ENCODE assay signal across 23 mouse cellular contexts in the genomic region with DNA sequence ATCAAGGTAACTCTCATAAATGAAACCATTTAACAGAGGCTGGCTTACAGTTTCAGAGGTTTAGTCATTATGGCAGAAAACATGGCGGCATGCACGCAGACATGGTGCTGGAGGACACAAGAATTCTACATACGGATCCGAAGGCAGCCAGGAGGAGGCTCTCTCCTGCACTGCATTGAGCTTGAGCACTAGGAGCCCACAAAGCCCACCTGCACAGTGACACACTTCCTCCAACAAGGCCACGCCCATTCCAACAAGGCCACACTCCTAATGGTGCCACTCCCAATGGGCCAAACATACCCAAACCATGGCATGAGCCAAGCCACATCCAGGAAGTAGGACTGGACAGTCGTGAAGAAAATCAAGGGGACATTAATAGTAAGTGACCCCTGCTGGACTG. TPM values are rescaled to one million over a fixed set of nuclear protein-coding genes. Genes with fewer than 3 reads are reported as not detected.
DNase-seq lines count a peak whose midpoint lies in the region; ATAC-seq and TF ChIP-seq lines count a peak whose summit lies in the region.
"Had no signal": no experiment of that assay in that cellular context is flagged by ENCODE, and none has a peak within 500 bp of the region (broad histone marks: within the 10 kb centered on the region; RNA-seq: fewer than 3 reads in every experiment).

No protein-coding gene starts in this region.

- peak overlapping the region; percentile 87 for H3K27ac ChIP-seq in kidney, embryonic 15.5 days
- no peak overlapping the region; the same call in 1 of the 2 replicates for H3K27ac ChIP-seq in kidney, embryonic 16.5 days (ENCODE audit: low read length)
- peak overlapping the region; percentile 91; the same call in 1 of the 2 replicates for H3K27ac ChIP-seq in lung, embryonic 16.5 days (ENCODE audit: low read length)
- 0 out of 2 replicates have a peak overlapping the region, but pooled peaks have one; percentile 78 for H3K27ac ChIP-seq in limb, embryonic 10.5 days
- H3K27ac ChIP-seq in forebrain, embryonic 10.5 days: no peak overlapping the region
- H3K27ac ChIP-seq: forebrain, embryonic 15.5 days; heart, embryonic 10.5 days; hindbrain, embryonic 12.5 days had no signal

- no peaks in the 10 kb centered on the region for H3K27me3 ChIP-seq in kidney, embryonic 15.5 days
- no peaks in the 10 kb centered on the region for H3K27me3 ChIP-seq in kidney, embryonic 16.5 days (ENCODE audit: insufficient read depth, low read length)
- H3K27me3 ChIP-seq in lung, embryonic 16.5 days (ENCODE audit: control insufficient read depth, insufficient read depth, low read depth, low read length): no peaks in the 10 kb centered on the region
- H3K27me3 ChIP-seq in limb, embryonic 10.5 days (ENCODE audit: low read depth, poor library complexity, severe bottlenecking): no peaks in the 10 kb centered on the region
- H3K27me3 ChIP-seq in forebrain, embryonic 10.5 days (ENCODE audit: poor library complexity, severe bottlenecking): no peaks in the 10 kb centered on the region
- H3K27me3 ChIP-seq: embryonic facial prominence, embryonic 15.5 days; forebrain, embryonic 15.5 days; hindbrain, embryonic 12.5 days; Patski had no signal

- ATAC-seq in kidney, embryonic 15.5 days (replicated peaks; ENCODE audit: low FRiP score): no peak
- no peak for ATAC-seq in kidney, embryonic 16.5 days (ENCODE audit: low FRiP score, low TSS enrichment)
- ATAC-seq in lung, embryonic 16.5 days (ENCODE audit: low read depth): no peak
- ATAC-seq in monocyte, adult 5-6 weeks (replicated peaks; ENCODE audit: insufficient number of reproducible peaks, low FRiP score, low TSS enrichment, poor library complexity, severe bottlenecking): no peak
- ATAC-seq: CD4-positive, CD25-positive, alpha-beta regulatory T cell, adult 4 months; forebrain, embryonic 15.5 days; Patski had no signal

- no peak overlapping the region for H3K9ac ChIP-seq in kidney, embryonic 15.5 days
- no peak overlapping the region for H3K9ac ChIP-seq in kidney, embryonic 16.5 days (replicated peaks; ENCODE audit: low read length)
- no peak overlapping the region for H3K9ac ChIP-seq in lung, embryonic 16.5 days (ENCODE audit: low read length)
- H3K9ac ChIP-seq: embryonic facial prominence, embryonic 15.5 days; forebrain, embryonic 15.5 days; hindbrain, embryonic 12.5 days had no signal

- peaks cover 92% of the 10 kb centered on the region for H3K4me1 ChIP-seq in kidney, embryonic 15.5 days
- H3K4me1 ChIP-seq in kidney, embryonic 16.5 days (ENCODE audit: insufficient read depth, low read length): peaks cover 77% of the 10 kb centered on the region
- peaks cover 46% of the 10 kb centered on the region for H3K4me1 ChIP-seq in lung, embryonic 16.5 days (replicated peaks; ENCODE audit: control insufficient read depth, insufficient read depth, low read length)
- H3K4me1 ChIP-seq in lung, adult 2 months (ENCODE audit: control insufficient read depth, insufficient read depth, low read length): peaks cover 11% of the 10 kb centered on the region
- H3K4me1 ChIP-seq in limb, embryonic 10.5 days: peaks cover 69% of the 10 kb centered on the region
- H3K4me1 ChIP-seq in forebrain, embryonic 10.5 days: peaks cover 61% of the 10 kb centered on the region

- no peak for DNase-seq in lung, adult 2 months
- no peak for DNase-seq in limb, embryonic 10.5 days (ENCODE audit: low spot score)
- DNase-seq in forebrain, embryonic 10.5 days (ENCODE audit: extremely low spot score, low spot score): no peak
- DNase-seq: adrenal gland, adult 8-10 months; adrenal gland, postnatal 36 days; B cell, adult 2 months; cerebellum, adult 8-10 months; cerebellum, postnatal 14 days; embryo, embryonic 11 days; heart, adult 18-20 months; heart, postnatal 10 days; heart, postnatal 4 days had no signal

- H3K4me3 ChIP-seq in kidney, embryonic 15.5 days (replicated peaks): no peak overlapping the region
- H3K4me3 ChIP-seq in kidney, embryonic 16.5 days (ENCODE audit: low read length): no peak overlapping the region
- no peak overlapping the region for H3K4me3 ChIP-seq in lung, embryonic 16.5 days (ENCODE audit: low read length)
- H3K4me3 ChIP-seq in lung, adult 2 months (replicated peaks; ENCODE audit: extremely low read depth, low read depth, low read length): no peak overlapping the region
- H3K4me3 ChIP-seq in limb, embryonic 10.5 days: no peak overlapping the region
- H3K4me3 ChIP-seq in forebrain, embryonic 10.5 days: no peak overlapping the region
- H3K4me3 ChIP-seq: embryonic facial prominence, embryonic 15.5 days; erythroblast, embryonic 14.5 days; forebrain, embryonic 15.5 days; heart, embryonic 10.5 days; hindbrain, embryonic 12.5 days had no signal

- H3K9me3 ChIP-seq in kidney, embryonic 15.5 days (replicated peaks): no peaks in the 10 kb centered on the region
- H3K9me3 ChIP-seq in kidney, embryonic 16.5 days (ENCODE audit: low read length): no peaks in the 10 kb centered on the region
- H3K9me3 ChIP-seq in lung, embryonic 16.5 days (ENCODE audit: control insufficient read depth, low read length): no peaks in the 10 kb centered on the region
- H3K9me3 ChIP-seq in limb, embryonic 10.5 days (replicated peaks): no peaks in the 10 kb centered on the region
- no peaks in the 10 kb centered on the region for H3K9me3 ChIP-seq in forebrain, embryonic 10.5 days
- H3K9me3 ChIP-seq: embryonic facial prominence, embryonic 15.5 days; forebrain, embryonic 15.5 days; heart, embryonic 10.5 days; hindbrain, embryonic 12.5 days had no signal

- TF ChIP-seq POLR2A in lung, adult 2 months (IDR thresholded peaks at IDR 0.05; ENCODE audit: borderline replicate concordance, extremely low read depth, low read depth, low read length): no peak

- no peak for TF ChIP-seq CTCF in lung, adult 2 months (IDR thresholded peaks at IDR 0.05; ENCODE audit: insufficient read depth, low read length)

- no peak overlapping the region for H3K4me2 ChIP-seq in kidney, embryonic 15.5 days
- no peak overlapping the region for H3K4me2 ChIP-seq in kidney, embryonic 16.5 days (replicated peaks; ENCODE audit: low read depth, low read length)
- H3K4me2 ChIP-seq in lung, embryonic 16.5 days (ENCODE audit: low read depth, low read length): no peak overlapping the region
- H3K4me2 ChIP-seq: embryonic facial prominence, embryonic 15.5 days; forebrain, embryonic 15.5 days; hindbrain, embryonic 12.5 days had no signal

- 92% methylated on average over 6 of the region's 6 CpGs for WGBS in kidney, embryonic 15.5 days
- 87% methylated on average over 6 of the region's 6 CpGs for WGBS in kidney, embryonic 16.5 days
- 94% methylated on average over 6 of the region's 6 CpGs for WGBS in lung, embryonic 16.5 days
- 88% methylated on average over 6 of the region's 6 CpGs for WGBS in lung, adult 2 months
- 91% methylated on average over 6 of the region's 6 CpGs for WGBS in limb, embryonic 10.5 days
- WGBS in forebrain, embryonic 10.5 days: 89% methylated on average over 6 of the region's 6 CpGs

- peaks cover 5% of the 10 kb centered on the region; the same call in 1 of the 2 replicates for H3K36me3 ChIP-seq in kidney, embryonic 15.5 days
- no peaks in the 10 kb centered on the region for H3K36me3 ChIP-seq in kidney, embryonic 16.5 days (ENCODE audit: insufficient read depth, low read length)
- H3K36me3 ChIP-seq in lung, embryonic 16.5 days (ENCODE audit: control insufficient read depth, insufficient read depth, low read length): no peaks in the 10 kb centered on the region
- peaks cover 32% of the 10 kb centered on the region for H3K36me3 ChIP-seq in limb, embryonic 10.5 days
- peaks cover 13% of the 10 kb centered on the region for H3K36me3 ChIP-seq in forebrain, embryonic 10.5 days (replicated peaks)
- H3K36me3 ChIP-seq: embryonic facial prominence, embryonic 15.5 days; forebrain, embryonic 15.5 days had no signal

RNA-seq across cellular contexts. Expression of a gene that starts 18.0 kb away (rescaled TPM):
- 120 and 138 TPM in 2 replicates for polyA plus RNA-seq in kidney, embryonic 15.5 days (2015; fragmentation: Nextera tagmentation; extraction: Ambion mirVana)
- 153 and 157 TPM in 2 replicates for polyA plus RNA-seq in kidney, embryonic 16.5 days (2015; fragmentation: Nextera tagmentation; extraction: Ambion mirVana)
- 141 and 143 TPM in 2 replicates for polyA plus RNA-seq in lung, embryonic 16.5 days (2015; fragmentation: Nextera tagmentation; extraction: Ambion mirVana)
- polyA plus RNA-seq in lung, adult 2 months (2012; rRNA removed): 52.6 and 57.3 TPM in 2 replicates
- 102 and 142 TPM in 2 replicates for polyA plus RNA-seq in limb, embryonic 10.5 days (2016; fragmentation: Nextera tagmentation; extraction: Ambion mirVana)
- polyA plus RNA-seq in forebrain, embryonic 10.5 days (2016; fragmentation: Nextera tagmentation; extraction: Ambion mirVana): 66.0 and 68.4 TPM in 2 replicates
- total RNA-seq in monocyte, adult 5-6 weeks (2017): not detected in 3 replicates
- polyA plus RNA-seq: CD4-positive, CD25-positive, alpha-beta regulatory T cell, adult 4 months had no signal

RNA-seq across cellular contexts. Expression of a gene that starts 34.5 kb away (rescaled TPM):
- 36.9 and 42.4 TPM in 2 replicates for polyA plus RNA-seq in kidney, embryonic 15.5 days (2015; fragmentation: Nextera tagmentation; extraction: Ambion mirVana)
- polyA plus RNA-seq in kidney, embryonic 16.5 days (2015; fragmentation: Nextera tagmentation; extraction: Ambion mirVana): 49.7 and 58.0 TPM in 2 replicates
- 27.6 and 30.8 TPM in 2 replicates for polyA plus RNA-seq in lung, embryonic 16.5 days (2015; fragmentation: Nextera tagmentation; extraction: Ambion mirVana)
- polyA plus RNA-seq in lung, adult 2 months (2012; rRNA removed): 22.6 and 24.1 TPM in 2 replicates
- 23.6 and 28.8 TPM in 2 replicates for polyA plus RNA-seq in limb, embryonic 10.5 days (2016; fragmentation: Nextera tagmentation; extraction: Ambion mirVana)
- 29.1 and 31.8 TPM in 2 replicates for polyA plus RNA-seq in forebrain, embryonic 10.5 days (2016; fragmentation: Nextera tagmentation; extraction: Ambion mirVana)
- 15.6 to 18.9 TPM (median 18.5 TPM) in 3 replicates for total RNA-seq in monocyte, adult 5-6 weeks (2017)

RNA-seq across cellular contexts. Expression of a gene that starts 34.7 kb away (rescaled TPM):
- 108 and 124 TPM in 2 replicates for polyA plus RNA-seq in kidney, embryonic 15.5 days (2015; fragmentation: Nextera tagmentation; extraction: Ambion mirVana)
- 118 and 123 TPM in 2 replicates for polyA plus RNA-seq in kidney, embryonic 16.5 days (2015; fragmentation: Nextera tagmentation; extraction: Ambion mirVana)
- polyA plus RNA-seq in lung, embryonic 16.5 days (2015; fragmentation: Nextera tagmentation; extraction: Ambion mirVana): 93.0 and 97.4 TPM in 2 replicates
- 52.1 and 61.5 TPM in 2 replicates for polyA plus RNA-seq in lung, adult 2 months (2012; rRNA removed)
- 140 and 144 TPM in 2 replicates for polyA plus RNA-seq in limb, embryonic 10.5 days (2016; fragmentation: Nextera tagmentation; extraction: Ambion mirVana)
- 136 and 137 TPM in 2 replicates for polyA plus RNA-seq in forebrain, embryonic 10.5 days (2016; fragmentation: Nextera tagmentation; extraction: Ambion mirVana)
- 26.1 to 33.3 TPM (median 28.5 TPM) in 3 replicates for total RNA-seq in monocyte, adult 5-6 weeks (2017)

RNA-seq across cellular contexts. Expression of a gene that starts 38.8 kb away (rescaled TPM):
- 55.5 and 59.2 TPM in 2 replicates for polyA plus RNA-seq in kidney, embryonic 15.5 days (2015; fragmentation: Nextera tagmentation; extraction: Ambion mirVana)
- 62.2 and 68.2 TPM in 2 replicates for polyA plus RNA-seq in kidney, embryonic 16.5 days (2015; fragmentation: Nextera tagmentation; extraction: Ambion mirVana)
- polyA plus RNA-seq in lung, embryonic 16.5 days (2015; fragmentation: Nextera tagmentation; extraction: Ambion mirVana): 49.1 and 50.8 TPM in 2 replicates
- 40.1 and 45.7 TPM in 2 replicates for polyA plus RNA-seq in lung, adult 2 months (2012; rRNA removed)
- polyA plus RNA-seq in limb, embryonic 10.5 days (2016; fragmentation: Nextera tagmentation; extraction: Ambion mirVana): 40.3 and 48.0 TPM in 2 replicates
- 38.0 and 40.9 TPM in 2 replicates for polyA plus RNA-seq in forebrain, embryonic 10.5 days (2016; fragmentation: Nextera tagmentation; extraction: Ambion mirVana)
- total RNA-seq in monocyte, adult 5-6 weeks (2017): 2.0 to 3.2 TPM (median 3.2 TPM) in 3 replicates

RNA-seq across cellular contexts. Expression of a gene that starts 55.3 kb away (rescaled TPM):
- 9.1 and 9.5 TPM in 2 replicates for polyA plus RNA-seq in kidney, embryonic 15.5 days (2015; fragmentation: Nextera tagmentation; extraction: Ambion mirVana)
- polyA plus RNA-seq in kidney, embryonic 16.5 days (2015; fragmentation: Nextera tagmentation; extraction: Ambion mirVana): 8.2 and 9.3 TPM in 2 replicates
- polyA plus RNA-seq in lung, embryonic 16.5 days (2015; fragmentation: Nextera tagmentation; extraction: Ambion mirVana): 6.1 and 6.5 TPM in 2 replicates
- 162 and 190 TPM in 2 replicates for polyA plus RNA-seq in lung, adult 2 months (2012; rRNA removed)
- polyA plus RNA-seq in limb, embryonic 10.5 days (2016; fragmentation: Nextera tagmentation; extraction: Ambion mirVana): 8.3 and 9.0 TPM in 2 replicates
- polyA plus RNA-seq in forebrain, embryonic 10.5 days (2016; fragmentation: Nextera tagmentation; extraction: Ambion mirVana): 5.4 and 5.5 TPM in 2 replicates
- 24.8 to 46.0 TPM (median 36.6 TPM) in 3 replicates for total RNA-seq in monocyte, adult 5-6 weeks (2017)

Comparison
In these comparisons a context has a peak if more than half of its experiments do, and no peak if none do; other contexts are left out.
1. H3K27ac ChIP-seq: peak in kidney, embryonic 15.5 days (single experiment), lung, embryonic 16.5 days (single experiment) and limb, embryonic 10.5 days (single experiment); none in kidney, embryonic 16.5 days (single experiment) and forebrain, embryonic 10.5 days (single experiment).